Mouse (Mus musculus) lung, adult 2 months (tissue): ENCODE data around the gene Camta1.

Source experiments
- CTCF ChIP-seq: fragments of 200-500 bp; IDR thresholded peaks from 2 replicates; pipeline ENCODE4 v1.5.1; 2011; ENCODE audit warnings: mild to moderate bottlenecking, low read length, control low read depth; ENCODE audit not compliant: insufficient read depth
- POLR2A ChIP-seq: fragments of 200-500 bp; IDR thresholded peaks from 2 replicates; pipeline ENCODE4 v1.6.1; 2011; ENCODE audit warnings: low read depth, mild to moderate bottlenecking, control low read depth, low read length, borderline replicate concordance; ENCODE audit errors: extremely low read depth

GRCm38 (mm10) chr4:151656427-151656826 lies 205.2 kb downstream of the Camta1 start:
- no peak for TF ChIP-seq POLR2A
- no peak for TF ChIP-seq CTCF
